Mouse (Mus musculus) MEL-GATA-1-ER (cell line): ENCODE data around the gene Mettl7a3.
A peak's percentile ranks its signal among the peaks of the same experiment; 100 is the strongest.

Experiments used
- DNase-seq: peaks from one replicate; pipeline ENCODE4 v3.0.0-alpha.2; 2012; ENCODE audit warnings: low read depth; ENCODE audit errors: extremely low read depth

Mettl7a3 gene

GRCm38 (mm10) chr15:100387544-100388223, 53.0 kb downstream of the Mettl7a3 start:
- no peak for DNase-seq

- peak; percentile 20 for DNase-seq
Measured at GRCm38 (mm10) chr15:100388224-100388835, 53.6 kb downstream of the Mettl7a3 start.

- no peak for DNase-seq
Measured at GRCm38 (mm10) chr15:100388886-100389285, 54.2 kb downstream of the Mettl7a3 start.
